Mouse (Mus musculus) gastrocnemius, adult 8-10 months (tissue): Measurements from ENCODE around the gene Lmo3. TPM values are rescaled to one million over a fixed set of nuclear protein-coding genes. Genes with fewer than 3 reads are reported as not detected.

ENCODE experiments used
- DNase-seq, 2 experiments: peaks; one replicate each; pipeline ENCODE4 v3.0.0; 2022; ENCODE audit warnings: low spot score in 2 of 2
- total RNA-seq, 4 experiments: library from RNA; stranded (reverse); gene quantifications; 2 replicates each; pipeline ENCODE4 v1.2.4; 2022

Lmo3 gene
- total RNA-seq, 4 experiments from 2014 or later = 0.35 TPM; not detected in 3

DNA sequence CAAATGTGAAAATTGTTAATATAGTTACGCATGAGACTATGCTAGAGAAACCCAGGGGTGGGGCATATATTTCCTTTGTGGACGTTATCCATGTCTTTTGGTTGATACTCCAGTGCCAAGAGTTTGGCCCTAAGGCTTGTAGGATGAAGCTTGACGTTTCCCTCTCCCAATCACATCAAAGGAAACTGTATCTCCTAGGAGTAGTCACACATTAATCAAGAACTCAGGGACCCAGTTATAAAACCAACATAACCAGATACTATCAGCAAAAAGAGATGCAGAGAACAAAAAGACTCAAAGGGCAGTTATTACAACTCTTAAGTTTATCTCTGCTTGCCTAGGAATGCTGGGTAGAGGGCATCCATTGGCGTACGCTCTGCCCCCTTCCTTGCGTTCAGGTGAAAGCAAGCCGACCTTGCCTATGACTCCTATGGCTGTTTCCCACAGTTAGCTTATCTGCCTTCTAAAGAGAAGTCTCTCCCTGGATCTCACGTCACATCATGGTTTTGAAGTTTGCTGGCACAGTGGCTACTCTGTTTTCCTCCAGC lies 261.5 kb downstream of the Lmo3 start:
- no peak for DNase-seq

Other genes starting within 250 kb of the Lmo3 start
- not detected for gene Igbp1b, start 76.6 kb upstream of the Lmo3 start, total RNA-seq